Mouse (Mus musculus) liver, embryonic 14.5 days (tissue): ENCODE results near the gene Hinfp. TPM values are rescaled to one million over a fixed set of nuclear protein-coding genes. Genes with fewer than 3 reads are reported as not detected.
"Not testable (repeated sequence)": the region's sequence is repeated elsewhere in the genome, so short reads cannot be mapped to it uniquely, and the experiment has no call there.

Experiments
- ATAC-seq: fragments of 200-750 bp; cut with Nextera tagmentation; 2 replicates; pipeline ENCODE4 v1.8.0; 2017; ENCODE audit warnings: moderate number of reproducible peaks, mild to moderate bottlenecking, moderate library complexity; ENCODE audit not compliant: insufficient read depth
- DNase-seq, 3 experiments: peaks; one replicate each; pipeline ENCODE4 v3.0.0-alpha.2; 2012 to 2013; ENCODE audit warnings: low read depth in 3 of 3, low spot score in 3 of 3
- H3K27ac ChIP-seq: fragments of 300-500 bp; sonication (generic); 2 replicates; pipeline ENCODE4 v1.5.1; 2014; ENCODE audit warnings: moderate library complexity, mild to moderate bottlenecking, control low read depth, inconsistent platforms
- H3K27me3 ChIP-seq: fragments of 300-500 bp; sonication (generic); 2 replicates; pipeline ENCODE4 v1.6.1; 2014; ENCODE audit warnings: mild to moderate bottlenecking, low read length, moderate library complexity; ENCODE audit not compliant: control insufficient read depth, insufficient read depth
- H3K36me3 ChIP-seq: fragments of 300-500 bp; sonication (generic); replicated peaks from 2 replicates; pipeline ENCODE4 v1.6.1; 2014; ENCODE audit warnings: low read depth; ENCODE audit not compliant: control insufficient read depth, insufficient read depth
- H3K4me1 ChIP-seq, 2 experiments: fragments of 200-500 bp in 1 of 2; fragments of 300-500 bp in 1 of 2; sonication (generic) in 1 of 2; replicated peaks; 2 replicates each; pipeline ENCODE4 v1.6.1; 2012 to 2014; ENCODE audit warnings: antibody characterized with exemption in 1 of 2, inconsistent platforms in 1 of 2, low read length in 1 of 2; ENCODE audit not compliant: control insufficient read depth in 2 of 2, insufficient read depth in 2 of 2
- H3K4me2 ChIP-seq: fragments of 300-500 bp; sonication (generic); 2 replicates; pipeline ENCODE4 v1.6.1; 2014; ENCODE audit warnings: low read depth, mild to moderate bottlenecking, control low read depth, moderate library complexity
- H3K4me3 ChIP-seq, 2 experiments: fragments of 200-500 bp in 1 of 2; fragments of 300-500 bp in 1 of 2; sonication (generic) in 1 of 2; 2 replicates each; pipeline ENCODE4 v1.5.1; 2012 to 2014; ENCODE audit warnings: low read depth in 2 of 2, low read length in 2 of 2, mild to moderate bottlenecking in 2 of 2, control low read depth in 1 of 2, inconsistent platforms in 1 of 2, moderate library complexity in 1 of 2; ENCODE audit not compliant: insufficient read depth in 1 of 2
- H3K9ac ChIP-seq: fragments of 300-500 bp; sonication (generic); replicated peaks from 2 replicates; pipeline ENCODE4 v1.6.1; 2014; ENCODE audit warnings: mild to moderate bottlenecking, control low read depth, moderate library complexity
- H3K9me3 ChIP-seq: fragments of 300-500 bp; sonication (generic); 2 replicates; pipeline ENCODE4 v1.6.1; 2016; ENCODE audit warnings: low read length, mixed read lengths; ENCODE audit not compliant: control insufficient read depth
- CTCF ChIP-seq: IDR thresholded peaks from 2 replicates; pipeline ENCODE4 v1.5.1; 2016; ENCODE audit warnings: antibody characterized with exemption, low read depth, control low read depth
- EP300 ChIP-seq: IDR thresholded peaks from 2 replicates; pipeline ENCODE4 v1.6.1; 2016; ENCODE audit warnings: antibody characterized with exemption, low read depth
- WGBS: fragments of 180-500 bp; shearing (Covaris S2); extraction: QIAGEN DNeasy Blood & Tissue Kit; methylation state at CpG from one replicate; pipeline ENCODE4 v1.1.7; 2014; ENCODE audit not compliant: insufficient replicate concordance; 5-methylcytosine and 5-hydroxymethylcytosine counted together
- polyA plus RNA-seq, 2 experiments: library from polyadenylated mRNA; depleted of rRNA in 1 of 2; stranded (reverse) in 1 of 2; unstranded in 1 of 2; fragments of >200 nt; fragmentation: Nextera tagmentation in 1 of 2; extraction: Ambion mirVana in 1 of 2; gene quantifications; 2 replicates each; pipeline versions ENCODE4 v1.2.1 to v1.2.3; 2012 to 2014

Gene Hinfp
- polyA plus RNA-seq, 2 experiments = 8.3 to 13.8 TPM

DNA sequence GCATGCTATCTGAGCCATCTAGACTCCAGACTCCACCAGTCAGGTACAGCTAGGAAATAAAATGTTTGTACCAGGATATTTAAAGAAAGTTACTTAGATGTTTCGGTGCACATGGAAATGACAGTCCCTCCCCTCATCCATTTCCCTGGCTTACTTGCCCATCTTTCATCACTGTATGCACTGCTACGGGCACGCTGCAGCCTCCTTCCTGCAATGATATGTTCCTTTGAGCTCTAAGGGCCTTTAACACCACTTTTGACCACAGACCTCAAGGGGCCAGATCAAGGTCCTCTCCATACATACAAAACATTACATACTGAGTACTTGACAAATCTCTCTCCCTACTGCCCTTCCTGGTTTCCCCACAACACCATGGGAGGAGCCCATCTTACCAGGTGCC lies 31.5 kb upstream of the Hinfp start:
- no peaks in the 10 kb centered on the region for H3K27me3 ChIP-seq
- H3K9ac ChIP-seq = peak overlapping the region; percentile 99
- no peaks in the 10 kb centered on the region for H3K9me3 ChIP-seq
- peak overlapping the region; percentile 98 for H3K4me2 ChIP-seq
- peak overlapping the region; percentile 95 to 97 for H3K4me3 ChIP-seq
- no peak; the same call in 1 of the 2 replicates for TF ChIP-seq EP300
- no peak for TF ChIP-seq CTCF
- ATAC-seq (no peak), DNase-seq (peak in 1 of 3 experiments; percentile 65)
- H3K4me1 ChIP-seq = peaks cover 14 to 16% of the 10 kb centered on the region in 2 experiments
- 28% methylated on average over 3 of the region's 3 CpGs for WGBS
- peaks cover 84% of the 10 kb centered on the region for H3K36me3 ChIP-seq
- peak overlapping the region; percentile 97 for H3K27ac ChIP-seq

DNA sequence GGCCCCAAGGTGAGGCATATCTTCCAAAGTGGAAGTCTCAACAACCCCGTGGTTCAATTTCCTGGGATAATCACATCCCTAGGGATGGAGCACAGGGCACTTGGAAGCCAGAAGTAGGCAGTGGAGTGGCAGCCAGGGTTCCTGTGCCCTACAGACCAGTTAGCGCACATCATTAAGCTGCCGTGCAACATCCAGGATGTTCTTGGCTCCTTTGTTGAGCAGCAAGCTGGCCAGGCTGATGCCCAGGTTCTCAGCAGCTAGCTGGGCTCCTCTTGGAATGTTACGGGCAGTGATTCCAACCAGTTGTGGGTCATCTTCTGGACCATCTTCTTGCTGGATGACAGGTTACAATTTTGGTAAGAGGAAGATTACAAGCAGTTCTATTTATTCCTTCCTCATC lies 31.0 kb upstream of the Hinfp start:
- H3K27me3 ChIP-seq, ATAC-seq, DNase-seq, H3K9me3 ChIP-seq: not testable (repeated sequence)
- Histone ChIP-seq H3K4me3 (peak overlapping the region; percentile 95 to 97), H3K36me3 (peaks cover 83% of the 10 kb centered on the region), H3K4me1 (peaks cover 14 to 16% of the 10 kb centered on the region in 2 experiments), H3K27ac (peak overlapping the region; percentile 97), H3K9ac (peak overlapping the region; percentile 99), H3K4me2 (peak overlapping the region; percentile 98)
- 27% methylated on average over 4 of the region's 4 CpGs for WGBS

DNA sequence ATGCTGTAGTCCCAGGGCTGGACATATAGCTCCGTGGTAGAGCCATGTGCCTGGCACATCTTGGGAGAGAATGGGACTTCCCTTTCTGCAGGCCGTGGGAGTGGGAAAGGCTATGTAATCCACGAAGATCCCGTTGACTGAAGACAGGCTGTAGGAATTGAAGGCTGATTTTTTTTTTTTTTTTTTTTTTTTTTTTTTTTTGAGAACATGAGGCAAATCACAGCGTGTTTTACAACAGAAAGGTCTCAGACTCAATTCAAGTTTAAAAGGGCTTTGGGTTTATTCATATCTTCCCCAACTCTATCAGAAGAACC lies 30.6 kb upstream of the Hinfp start:
- H3K4me1 ChIP-seq = peaks cover 14 to 16% of the 10 kb centered on the region in 2 experiments
- H3K36me3 ChIP-seq = peaks cover 82% of the 10 kb centered on the region
- DNase-seq (no peak), ATAC-seq (no peak)
- peak overlapping the region; percentile 97 for H3K27ac ChIP-seq
- TF ChIP-seq EP300 = peak; percentile 3; the same call in 1 of the 2 replicates
- no peak for TF ChIP-seq CTCF
- peak overlapping the region; percentile 99 for H3K9ac ChIP-seq
- WGBS = 0% methylated on average over 5 of the region's 5 CpGs
- no peaks in the 10 kb centered on the region for H3K27me3 ChIP-seq
- H3K9me3 ChIP-seq = no peaks in the 10 kb centered on the region
- H3K4me2 ChIP-seq = peak overlapping the region; percentile 98
- peak overlapping the region; percentile 95 to 97 for H3K4me3 ChIP-seq

DNA sequence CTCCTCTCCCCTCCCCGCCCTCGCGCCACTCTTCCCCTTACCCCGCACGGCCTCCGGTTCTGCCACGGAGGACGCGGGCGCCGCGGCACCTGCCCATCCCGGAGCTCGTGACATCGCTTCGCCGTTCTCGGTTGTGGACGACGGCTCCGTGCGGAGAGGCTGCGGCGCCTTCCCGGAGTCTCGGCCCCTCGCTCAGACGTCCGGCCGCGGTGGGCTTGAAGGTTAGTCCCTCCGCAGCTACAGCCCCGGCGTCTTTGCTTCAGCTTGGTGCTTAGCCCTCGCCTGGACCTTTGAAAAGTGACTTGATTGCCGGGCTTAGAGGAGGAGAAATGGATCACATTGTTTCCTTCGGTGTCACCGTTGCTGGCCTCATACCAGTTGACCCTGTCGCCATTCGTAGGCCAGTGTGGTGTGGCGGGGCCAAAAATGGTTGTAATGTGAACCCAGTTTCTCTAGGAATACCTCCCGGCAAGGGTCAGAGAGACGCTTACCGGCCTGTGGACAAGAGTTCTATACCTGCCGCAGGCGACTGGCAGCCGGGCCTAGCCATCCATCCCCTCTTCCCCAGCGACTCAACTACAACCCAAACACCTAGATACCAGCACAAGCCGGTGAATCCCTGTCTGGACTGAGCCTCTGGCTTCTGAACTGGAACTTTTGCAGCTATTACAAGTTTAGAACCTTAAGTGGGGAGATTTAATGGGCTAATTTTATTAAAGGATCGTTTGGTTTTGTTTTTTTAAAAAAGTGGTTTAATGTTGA lies 30.0 kb upstream of the Hinfp start:
- peak overlapping the region; percentile 98 for H3K4me2 ChIP-seq
- peak overlapping the region; percentile 95 to 97 for H3K4me3 ChIP-seq
- H3K36me3 ChIP-seq = peaks cover 80% of the 10 kb centered on the region
- no peaks in the 10 kb centered on the region for H3K27me3 ChIP-seq
- H3K9me3 ChIP-seq = no peaks in the 10 kb centered on the region
- under 1% methylated on average over 50 of the region's 50 CpGs for WGBS
- DNase-seq (peak in 1 of 3 experiments; percentile 63), ATAC-seq (peak; percentile 21)
- peaks cover 14 to 16% of the 10 kb centered on the region in 2 experiments for H3K4me1 ChIP-seq
- H3K9ac ChIP-seq = peak overlapping the region; percentile 99
- TF ChIP-seq EP300 (peak; percentile 45), CTCF (no peak)
- peak overlapping the region; percentile 97 for H3K27ac ChIP-seq

DNA sequence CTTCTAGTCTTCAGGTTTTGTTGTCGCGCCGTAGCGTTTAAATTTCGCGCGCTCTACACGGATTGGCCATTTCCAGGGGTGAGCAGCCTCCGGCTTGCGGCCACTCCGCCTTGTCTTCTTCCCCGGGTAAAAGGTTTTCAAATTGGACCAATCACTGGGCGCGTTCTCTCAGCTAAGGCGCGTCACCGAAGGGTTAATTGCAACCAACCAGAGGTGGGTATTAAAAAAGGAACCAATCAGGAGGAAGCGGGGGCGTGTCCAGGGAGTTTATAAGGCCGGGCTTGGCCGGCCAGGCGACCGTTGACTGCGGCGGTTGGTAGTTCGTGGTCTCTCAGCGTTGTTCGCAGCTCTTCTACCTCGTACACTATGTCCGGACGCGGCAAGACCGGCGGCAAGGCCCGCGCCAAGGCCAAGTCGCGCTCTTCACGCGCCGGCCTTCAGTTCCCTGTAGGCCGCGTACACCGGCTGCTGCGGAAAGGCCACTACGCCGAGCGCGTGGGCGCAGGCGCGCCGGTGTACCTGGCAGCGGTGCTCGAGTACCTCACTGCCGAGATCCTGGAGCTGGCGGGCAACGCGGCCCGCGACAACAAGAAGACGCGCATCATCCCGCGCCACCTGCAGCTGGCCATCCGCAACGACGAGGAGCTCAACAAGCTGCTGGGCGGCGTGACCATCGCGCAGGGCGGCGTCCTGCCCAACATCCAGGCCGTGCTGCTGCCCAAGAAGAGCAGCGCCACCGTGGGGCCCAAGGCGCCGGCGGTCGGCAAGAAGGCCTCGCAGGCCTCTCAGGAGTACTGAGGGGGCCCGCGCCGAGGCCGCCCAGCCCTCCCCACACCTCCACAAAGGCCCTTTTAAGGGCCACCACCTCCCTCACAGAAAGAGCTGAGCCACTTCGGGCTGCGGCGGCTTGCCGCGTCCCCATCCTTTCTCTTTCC lies 29.2 kb upstream of the Hinfp start, which contains the start of gene H2afx:
Gene H2afx, plus strand, starts transcription at position 299 of the 935 bp plus-strand sequence.
- Histone ChIP-seq H3K9ac (peak within 1 kb of the TSS; percentile 99), H3K27ac (peak within 1 kb of the TSS; percentile 97), H3K4me1 (peaks cover 13 to 14% of the 10 kb centered on the region in 2 experiments), H3K27me3 (no peaks in the 10 kb centered on the region), H3K36me3 (peaks cover 73% of the 10 kb centered on the region), H3K4me3 (peak within 1 kb of the TSS; percentile 95 to 97), H3K9me3 (no peaks in the 10 kb centered on the region), H3K4me2 (peak within 1 kb of the TSS; percentile 98)
- ATAC-seq (peak; percentile 84), DNase-seq (peak; percentile 100)
- peak; percentile 64 for TF ChIP-seq CTCF
- peak; percentile 79 for TF ChIP-seq EP300
- under 1% methylated on average over 88 of the region's 91 CpGs for WGBS
